Mouse (Mus musculus): Measurements from ENCODE around the gene Sfta2.

The Sfta2 gene

DNA sequence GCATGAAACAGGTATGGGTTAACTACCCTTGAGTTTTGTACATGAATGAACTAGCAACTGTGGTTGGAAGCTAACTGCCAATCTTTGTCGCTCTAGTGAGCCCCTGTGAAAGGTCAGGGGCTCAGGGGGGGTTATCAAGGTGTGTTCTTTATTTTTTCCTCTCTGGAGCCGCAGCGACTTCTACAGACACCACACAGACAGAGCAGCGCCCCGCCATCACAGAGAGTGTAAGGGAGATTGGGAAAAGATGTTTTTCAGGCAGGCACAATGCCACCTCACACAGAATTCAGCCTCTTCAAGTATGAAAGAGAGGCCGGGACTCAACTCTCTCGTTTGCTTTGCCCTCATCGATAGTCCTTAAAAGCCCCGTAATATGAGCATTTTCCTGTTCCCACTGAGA is 9.2 kb upstream of the Sfta2 start:
- DNase-seq (ENCODE audit: low read depth, low spot score), result no peak

DNA sequence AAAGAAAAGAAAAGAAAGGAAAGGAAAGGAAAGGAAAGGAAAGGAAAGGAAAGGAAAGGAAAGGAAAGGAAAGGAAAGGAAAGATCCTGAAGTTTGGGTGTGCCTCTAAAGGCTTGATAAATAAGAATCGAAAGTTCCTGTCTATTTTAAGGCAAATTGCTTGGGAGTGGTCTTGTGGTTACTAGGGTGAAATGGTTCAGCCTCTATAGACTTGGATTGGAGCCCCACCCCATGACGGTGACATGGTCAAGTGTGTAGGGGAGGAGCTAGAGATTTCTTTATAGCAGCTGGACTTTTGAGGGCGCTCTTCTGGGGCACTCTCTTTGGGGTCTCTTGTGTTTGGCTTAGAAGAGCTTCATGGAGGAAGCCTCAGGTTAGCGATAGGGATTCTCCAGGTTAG is 7.6 kb upstream of the Sfta2 start:
- DNase-seq (ENCODE audit: low read depth, low spot score), result no peak

DNA sequence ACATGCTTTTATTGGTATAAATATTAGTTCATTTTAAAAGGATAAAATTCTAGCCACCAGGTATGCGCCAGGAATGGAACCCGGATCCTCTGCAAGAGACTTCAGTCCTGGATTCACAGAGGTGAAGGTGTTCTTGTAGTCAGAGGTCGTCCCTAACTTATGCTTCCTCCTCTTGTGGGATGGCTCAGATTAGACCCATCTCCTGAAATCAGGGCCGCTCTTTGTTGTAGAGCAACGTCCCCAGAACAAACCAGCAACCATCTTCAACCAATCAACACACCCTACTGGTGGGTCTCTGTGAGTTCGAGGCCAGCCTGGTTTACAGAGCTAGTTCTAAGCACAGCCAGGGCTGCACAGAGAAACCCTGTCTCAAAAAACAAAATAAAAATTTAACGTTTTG is 6.9 kb upstream of the Sfta2 start:
- no peak for DNase-seq (ENCODE audit: low read depth, low spot score)

DNA sequence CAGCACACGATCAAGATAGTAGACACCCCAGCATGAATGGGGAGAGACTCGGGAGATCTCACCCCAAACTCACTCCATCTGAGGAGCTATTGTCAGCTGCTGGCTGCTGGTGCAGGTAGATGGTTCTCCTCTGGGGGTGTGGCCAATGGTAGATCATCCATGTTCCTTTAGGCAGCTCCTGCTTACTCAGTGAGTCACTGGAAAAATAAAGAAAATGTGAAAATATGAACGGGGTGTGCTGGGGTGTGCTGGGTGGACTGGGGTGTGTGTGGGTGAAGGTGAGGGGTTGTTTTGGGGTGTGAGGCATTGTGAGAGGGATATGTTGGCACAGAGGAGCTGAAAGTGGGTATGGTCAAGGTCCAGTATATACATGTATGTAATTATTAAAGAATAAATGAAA is 4.0 kb upstream of the Sfta2 start:
- no peak for DNase-seq (ENCODE audit: low read depth, low spot score)

DNA sequence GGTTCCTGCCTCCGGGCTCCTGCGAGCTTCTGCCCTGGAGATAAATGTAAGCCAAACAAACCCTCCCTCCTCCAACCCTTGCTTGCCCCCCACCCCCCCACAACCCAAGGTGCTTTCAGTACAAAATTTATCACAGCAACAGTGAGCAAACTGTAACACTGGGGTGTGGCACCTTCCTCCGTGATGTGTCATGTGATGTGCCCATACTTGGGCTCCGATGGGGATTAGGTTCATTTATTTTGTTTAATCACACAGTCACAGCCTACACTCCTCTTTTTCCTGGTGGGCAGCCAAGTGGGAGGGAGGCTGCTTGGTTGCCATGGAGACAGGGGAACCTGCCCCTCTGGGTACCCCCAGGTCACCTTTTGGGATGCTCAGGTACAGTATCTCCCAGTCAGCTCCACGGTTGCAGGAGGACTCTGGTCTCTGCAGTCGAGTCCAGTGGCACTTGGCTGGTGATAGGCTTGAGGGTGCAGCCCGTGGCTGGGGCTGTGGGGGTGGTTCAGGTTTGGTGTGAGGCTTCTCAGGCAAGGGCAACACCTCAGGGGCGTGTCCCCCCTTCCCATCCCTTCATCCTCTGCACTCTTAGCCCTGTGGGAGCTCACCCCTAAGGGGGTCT is 496 bp downstream of the Sfta2 start:
- DNase-seq (ENCODE audit: low read depth, low spot score), result no peak

DNA sequence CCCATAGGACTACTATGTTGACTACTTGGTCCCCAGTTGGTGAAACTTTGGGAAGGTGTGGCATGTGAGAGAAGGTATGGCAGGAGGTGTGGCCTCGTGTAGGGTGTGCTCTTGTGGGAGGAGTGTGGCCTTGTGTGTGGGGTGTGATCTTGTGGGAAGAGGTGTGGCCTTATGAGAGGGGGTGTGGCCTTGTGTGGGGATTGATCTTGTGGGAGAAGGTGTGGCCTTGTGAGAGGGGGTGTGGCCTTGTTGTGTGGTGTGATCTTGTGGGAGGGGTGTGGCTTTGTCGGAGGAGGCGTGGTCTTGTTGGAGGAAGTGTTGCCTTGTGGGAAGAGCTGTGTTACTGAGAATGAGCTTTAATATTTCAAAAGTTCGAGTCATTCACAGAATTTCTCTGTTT is 15.8 kb downstream of the Sfta2 start:
- no peak for DNase-seq (ENCODE audit: low read depth, low spot score)

DNA sequence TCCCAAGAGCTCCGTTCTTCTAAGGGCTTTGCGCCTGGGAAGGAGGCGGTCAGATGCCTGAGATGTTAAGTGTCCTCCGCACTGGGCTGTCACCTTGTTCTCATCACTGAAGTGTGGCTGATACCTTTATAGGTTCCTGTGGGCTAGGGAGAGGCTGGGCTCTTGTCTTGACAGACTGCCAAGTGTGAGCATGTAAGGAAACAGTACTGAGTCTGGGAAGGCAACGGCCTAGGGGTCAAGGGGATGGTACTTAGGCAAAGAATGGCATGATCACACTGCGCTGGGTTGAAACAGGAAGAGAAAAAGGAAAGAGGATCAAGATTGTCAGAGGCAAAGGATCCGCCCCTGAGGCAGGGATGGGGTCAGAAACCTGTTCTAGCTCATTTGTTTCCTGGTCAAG is 25.2 kb downstream of the Sfta2 start, which contains the start of gene Gm9573:
TSS of gene Gm9573 (minus strand) at position 101 of the 400 bp plus-strand sequence.
- no peak for DNase-seq (ENCODE audit: low read depth, low spot score)

DNA sequence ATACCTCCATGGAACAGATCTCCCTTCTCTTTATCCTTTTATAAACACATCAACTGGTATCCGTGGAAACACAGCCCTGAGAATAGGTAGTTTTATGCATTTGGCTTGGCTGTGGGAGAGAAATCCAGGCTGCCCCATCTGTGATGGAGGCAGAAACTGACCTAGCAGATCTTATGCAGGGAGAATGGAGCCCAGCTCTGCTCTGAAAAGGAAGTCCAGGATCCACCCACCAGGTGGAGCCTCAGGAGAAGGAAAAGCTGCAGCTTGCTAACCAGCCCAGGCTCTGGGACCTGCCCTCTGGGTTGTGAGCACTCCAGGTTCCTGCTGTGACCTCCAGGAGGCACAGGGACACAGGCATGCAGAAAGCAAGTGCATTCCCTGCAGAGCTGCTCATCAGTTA is 32.6 kb downstream of the Sfta2 start:
- DNase-seq (ENCODE audit: low read depth, low spot score), result no peak

DNA sequence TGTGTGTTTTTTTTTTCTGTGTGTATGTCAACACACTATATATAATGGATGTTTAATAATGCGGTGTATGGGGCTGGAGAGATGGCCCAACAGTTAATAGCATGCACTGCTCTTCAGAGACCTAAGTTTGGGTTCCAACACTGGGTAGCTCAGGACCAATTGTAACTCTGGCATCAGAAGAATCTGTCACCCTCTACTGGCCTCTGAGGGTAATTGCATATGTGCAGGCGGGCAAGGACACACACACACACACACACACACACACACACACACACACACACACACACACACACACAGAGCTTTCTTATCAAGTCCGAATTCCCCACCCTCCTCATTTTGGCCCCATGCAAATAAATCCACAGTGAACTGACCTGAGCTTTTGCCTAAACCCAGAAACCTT is 33.9 kb downstream of the Sfta2 start:
- no peak for DNase-seq (ENCODE audit: low read depth, low spot score)

DNA sequence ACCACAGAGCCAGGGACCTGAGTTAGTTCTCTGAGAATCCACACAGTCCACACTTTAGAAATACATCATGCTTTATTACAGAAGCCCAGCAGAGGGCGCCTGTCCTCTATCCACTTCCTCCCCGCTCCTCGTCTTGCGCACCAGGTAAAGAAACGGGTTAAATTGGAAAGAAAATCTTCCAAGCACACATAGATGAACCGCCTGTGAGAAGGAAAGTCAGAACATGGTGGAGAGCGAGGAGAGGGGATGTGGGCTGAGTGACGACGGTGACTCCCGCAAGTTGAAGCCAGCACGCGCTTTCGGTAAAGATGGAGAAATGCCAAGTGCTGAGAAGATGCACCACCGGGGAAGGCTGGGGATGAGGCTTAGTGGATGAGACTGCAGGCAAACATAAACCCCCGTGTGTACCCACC is 34.4 kb downstream of the Sfta2 start:
- DNase-seq (ENCODE audit: low read depth, low spot score), result peak; percentile 42

DNA sequence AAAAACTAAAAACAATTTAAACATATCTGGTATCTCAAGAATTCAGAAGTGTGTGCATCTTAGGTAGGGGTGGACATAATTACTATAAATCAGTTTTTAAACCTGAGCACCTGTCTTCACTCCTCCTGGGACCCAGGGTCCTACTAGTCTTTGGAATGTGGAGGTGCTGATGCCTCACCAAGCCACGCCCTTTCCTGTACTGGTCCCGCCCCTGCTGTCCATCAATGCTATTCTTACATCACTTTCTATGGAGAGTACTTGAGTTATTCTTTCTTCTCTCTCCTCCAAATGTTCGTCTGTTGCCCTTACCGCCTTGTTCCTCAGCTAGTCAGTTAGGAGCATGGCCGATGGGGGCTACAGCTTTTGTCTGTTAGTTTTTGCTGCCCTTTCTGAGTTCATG is 35.0 kb downstream of the Sfta2 start:
- no peak for DNase-seq (ENCODE audit: low read depth, low spot score)

DNA sequence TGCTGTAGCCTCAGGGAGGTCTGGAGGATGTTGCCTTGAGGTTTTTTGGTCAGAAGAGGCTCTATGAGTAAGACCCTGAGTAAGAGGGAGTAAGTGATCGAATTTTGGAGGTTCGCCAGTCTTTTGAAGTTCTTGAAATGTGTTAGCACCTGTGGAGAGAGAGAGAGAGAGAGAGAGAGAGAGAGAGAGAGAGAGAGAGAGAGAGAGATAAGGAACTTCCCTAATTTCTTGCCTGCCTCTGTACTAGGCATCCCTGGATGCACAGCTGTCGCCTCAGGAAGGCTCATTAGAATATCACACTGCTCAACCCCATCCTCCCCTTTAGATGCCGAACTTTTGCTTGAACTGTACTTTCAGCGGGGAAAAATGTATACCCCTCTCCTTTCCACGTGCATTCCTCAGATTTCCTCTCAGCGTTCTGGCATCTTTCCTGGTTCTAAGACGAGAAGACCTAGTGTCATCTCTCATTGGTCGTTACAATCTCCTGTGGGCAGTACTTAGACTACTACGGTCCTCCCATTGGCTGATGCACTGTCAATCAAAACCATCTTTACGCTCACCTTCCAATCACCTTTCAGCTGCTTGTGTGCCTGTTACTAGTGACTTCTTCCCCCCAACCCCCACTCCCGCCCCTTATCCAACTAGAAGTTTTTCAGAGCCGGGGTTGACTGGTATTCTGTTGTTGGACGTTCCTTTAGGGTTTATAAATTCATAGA is 37.3 kb downstream of the Sfta2 start:
- DNase-seq (ENCODE audit: low read depth, low spot score), result peak; percentile 66

DNA sequence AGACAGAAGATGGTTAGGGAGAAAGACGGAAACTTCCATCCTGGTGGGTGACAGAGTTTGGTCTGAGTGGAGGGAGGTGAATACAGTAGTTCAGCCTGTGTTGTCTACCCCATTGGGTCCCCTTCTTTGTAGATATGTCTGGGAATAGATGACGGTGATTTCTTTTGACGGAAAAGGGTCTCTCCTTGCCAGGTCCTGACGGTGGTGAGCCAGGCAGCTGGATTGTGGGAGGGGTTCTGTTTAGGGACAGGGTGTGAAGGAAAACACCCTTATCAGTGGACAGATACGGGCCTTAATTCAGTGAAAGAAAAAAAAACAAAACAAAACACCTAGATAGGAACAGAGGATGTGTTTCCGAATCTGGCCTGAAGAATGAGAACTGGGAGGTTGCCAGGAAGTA is 38.0 kb downstream of the Sfta2 start:
- DNase-seq (ENCODE audit: low read depth, low spot score), result no peak

DNA sequence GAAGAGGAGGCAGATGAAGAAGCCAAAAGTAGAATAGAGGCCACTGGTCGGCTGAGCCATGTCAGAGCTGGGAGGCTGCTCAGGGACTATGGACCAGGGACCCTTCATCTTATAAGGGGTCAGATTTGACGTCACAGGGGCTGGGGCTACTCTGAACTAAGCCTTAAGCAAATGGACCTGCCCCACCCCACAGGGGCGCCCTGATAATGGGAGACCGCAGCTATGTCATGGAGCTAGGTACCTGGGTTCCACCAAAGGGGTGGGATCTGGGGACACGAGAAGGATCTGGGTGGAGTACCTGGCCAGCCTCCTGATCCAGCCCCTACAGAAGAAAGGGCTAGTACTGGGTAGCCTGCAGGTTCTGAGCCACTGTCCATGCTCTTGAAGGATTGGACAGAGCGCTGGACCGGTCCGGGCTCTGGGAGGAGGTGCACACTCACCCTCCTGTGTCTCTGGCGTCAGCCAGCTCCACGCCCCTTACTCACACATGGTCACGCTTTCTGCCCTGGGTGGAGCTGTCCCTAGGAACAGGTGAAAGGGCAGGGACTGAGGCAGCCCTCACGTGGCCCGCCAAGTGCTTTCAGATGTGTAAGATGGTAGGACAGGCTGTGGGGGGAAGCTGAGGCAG is 42.4 kb downstream of the Sfta2 start, which contains the start of gene Mucl3:
TSS of gene Mucl3 (minus strand) at position 87 of the 628 bp plus-strand sequence.
- DNase-seq (ENCODE audit: low read depth, low spot score), result no peak

DNA sequence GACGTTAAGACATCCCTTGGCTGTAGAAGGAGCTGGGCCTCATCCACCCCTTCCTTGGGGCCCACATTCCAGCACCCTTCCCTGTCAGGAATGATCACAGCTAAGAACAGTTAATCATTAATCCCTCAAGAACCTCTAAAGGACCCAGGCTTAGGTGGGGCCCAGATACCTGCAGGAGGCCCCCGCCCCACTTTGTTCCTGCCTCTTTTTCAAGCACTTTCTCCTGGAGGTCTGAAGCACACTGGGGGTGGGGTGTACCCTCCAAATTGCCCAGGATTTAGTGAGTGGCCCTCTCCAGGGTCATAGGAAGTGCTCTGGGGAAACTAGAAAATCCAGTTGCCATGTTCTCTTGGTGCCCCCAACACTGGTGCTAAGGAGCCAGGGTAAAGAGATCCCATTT is 48.1 kb downstream of the Sfta2 start:
- DNase-seq (ENCODE audit: low read depth, low spot score), result no peak

DNA sequence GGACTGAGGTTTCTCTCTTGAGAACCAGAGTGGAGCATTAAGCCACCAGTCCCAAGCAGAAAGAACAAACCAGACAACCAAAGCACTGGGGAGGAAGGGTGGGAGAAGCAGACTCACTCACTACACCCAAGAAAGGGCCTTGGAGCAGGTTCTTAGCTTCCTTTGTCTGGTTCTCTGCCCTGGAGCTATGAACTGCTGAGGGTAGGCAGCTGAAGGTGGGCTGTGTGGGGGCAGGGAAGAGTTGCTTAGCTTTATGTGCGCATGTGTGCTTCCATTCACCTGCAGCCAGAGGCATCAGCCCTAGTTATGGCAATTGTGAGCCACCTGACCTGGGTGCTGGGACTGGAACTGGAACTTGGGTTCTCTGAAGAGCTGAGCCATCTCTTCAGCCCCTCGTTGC is 51.7 kb downstream of the Sfta2 start:
- DNase-seq (ENCODE audit: low read depth, low spot score), result no peak

DNA sequence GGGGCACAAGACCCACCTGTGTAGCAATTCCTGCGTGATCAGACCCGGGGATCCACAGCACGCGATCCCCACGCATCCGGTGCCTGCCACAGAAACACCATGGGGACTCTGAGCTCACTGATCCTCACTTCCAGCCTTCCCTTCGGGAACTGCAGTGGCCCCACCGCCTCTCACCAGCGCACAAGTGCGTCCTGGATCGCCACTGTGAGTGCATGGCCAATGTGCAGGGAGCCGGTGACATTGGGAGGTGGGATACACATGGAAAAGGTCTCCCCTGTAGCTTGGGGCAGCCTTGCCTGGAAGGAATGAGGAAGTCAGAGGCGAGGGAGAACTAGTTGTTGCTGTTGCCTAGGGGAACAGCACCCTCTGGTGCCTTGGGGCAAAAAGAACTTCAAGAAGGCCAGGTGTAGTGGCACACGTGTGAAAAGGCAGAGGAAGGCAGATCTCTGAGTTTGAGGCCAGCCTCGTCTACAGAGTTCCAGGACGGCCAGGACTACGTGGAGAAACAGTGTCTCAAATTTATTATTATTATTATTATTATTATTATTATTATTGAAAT is 64.7 kb downstream of the Sfta2 start:
- no peak for DNase-seq (ENCODE audit: low read depth, low spot score)

DNA sequence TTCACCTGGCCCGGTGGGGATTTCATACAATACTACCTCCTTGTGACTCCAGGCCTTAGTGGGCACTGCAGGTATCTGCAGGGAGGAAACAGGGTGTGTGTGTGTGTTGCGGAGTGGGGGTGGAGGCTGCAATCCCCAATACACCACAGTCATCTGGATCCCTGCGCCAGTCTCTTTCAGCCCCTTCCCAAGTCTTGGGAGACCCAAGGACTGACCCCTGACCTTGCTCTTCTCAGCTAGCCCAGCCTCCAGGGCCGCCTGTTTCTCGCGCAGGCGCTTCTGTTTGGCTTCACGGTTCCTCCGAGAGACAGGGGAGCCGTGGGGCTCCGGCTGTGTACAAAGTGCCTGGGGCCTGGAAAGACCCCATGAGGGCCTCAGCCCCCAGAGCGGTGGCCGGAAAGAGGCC is 65.5 kb downstream of the Sfta2 start:
- no peak for DNase-seq (ENCODE audit: low read depth, low spot score)

DNA sequence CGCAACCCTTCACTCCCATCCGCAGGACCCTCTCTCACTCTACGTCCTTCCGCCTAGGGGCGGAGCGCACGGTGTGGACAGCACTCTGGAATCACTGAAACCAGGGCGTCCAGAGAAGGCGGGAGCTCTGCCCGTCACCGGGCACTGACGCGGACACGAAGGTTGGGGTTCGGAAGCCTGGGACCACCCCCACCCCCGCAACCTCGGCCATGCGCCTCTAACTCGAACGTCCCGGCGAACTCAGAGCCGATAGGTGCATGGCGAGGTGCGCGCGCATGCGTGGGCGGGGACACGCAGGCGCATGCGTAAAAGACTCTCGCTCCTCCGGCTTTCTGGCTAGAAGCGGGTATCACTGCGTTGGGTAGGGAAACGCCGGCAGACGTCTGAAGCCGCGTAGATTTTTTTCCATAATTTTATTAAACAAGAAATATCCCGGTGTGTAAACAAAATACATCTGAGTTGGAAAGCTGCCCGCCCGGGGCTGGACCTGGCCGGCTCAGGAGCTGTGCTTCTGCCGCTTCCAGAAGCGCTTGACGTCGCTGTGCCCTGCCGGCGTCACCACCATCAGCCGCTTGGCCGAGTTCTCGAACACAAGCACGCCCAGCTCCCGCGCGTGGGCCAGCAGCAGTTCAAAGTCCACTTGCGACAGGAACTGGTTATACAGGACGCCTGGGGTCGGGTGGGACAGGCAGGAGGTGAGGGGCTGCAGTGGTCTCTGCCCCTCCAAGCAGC is 66.2 kb downstream of the Sfta2 start, which contains the start of gene Vars2:
TSS of gene Vars2 (minus strand) at position 259 of the 732 bp plus-strand sequence.
- peak; percentile 94 for DNase-seq (ENCODE audit: low read depth, low spot score)

DNA sequence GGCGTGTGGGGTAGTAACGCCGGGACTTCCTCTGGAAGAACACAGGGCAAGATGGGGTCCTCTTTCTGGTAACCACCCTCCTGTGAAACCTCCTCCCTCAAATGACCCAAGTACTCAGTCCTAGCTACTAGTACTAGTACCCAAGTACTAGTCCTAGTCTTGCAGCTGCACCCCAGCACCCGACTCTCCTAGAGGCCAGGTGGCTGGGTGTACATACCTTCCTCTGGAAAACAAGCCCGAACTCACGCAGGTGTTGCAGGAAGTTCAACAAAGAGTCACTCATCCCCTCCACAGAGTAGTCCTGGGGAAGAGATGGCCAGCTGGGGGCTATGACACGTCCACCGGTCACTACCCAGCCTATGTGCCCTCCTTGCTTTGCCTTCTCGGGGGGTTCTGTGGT is 68.4 kb downstream of the Sfta2 start:
- no peak for DNase-seq (ENCODE audit: low read depth, low spot score)

DNA sequence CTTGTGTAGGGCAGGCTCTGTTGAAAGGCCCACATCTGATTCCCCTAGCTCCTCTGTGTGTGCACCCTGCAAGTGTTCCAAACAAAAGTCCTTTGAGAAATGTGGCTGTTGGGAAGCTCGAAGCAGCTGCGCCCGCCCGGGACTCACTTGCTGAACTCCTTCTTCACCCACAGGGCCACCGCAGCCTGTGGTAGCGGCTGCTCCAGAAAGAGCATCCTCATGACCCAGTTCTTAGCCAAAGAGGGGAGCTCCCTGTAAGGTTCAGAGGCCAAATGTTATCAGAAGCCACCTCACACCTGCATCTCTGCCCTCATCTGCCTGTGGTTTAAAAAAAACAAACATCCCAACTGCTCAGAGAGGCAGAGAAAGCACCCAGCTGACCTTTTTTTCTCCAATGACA is 70.5 kb downstream of the Sfta2 start:
- DNase-seq (ENCODE audit: low read depth, low spot score), result no peak

DNA sequence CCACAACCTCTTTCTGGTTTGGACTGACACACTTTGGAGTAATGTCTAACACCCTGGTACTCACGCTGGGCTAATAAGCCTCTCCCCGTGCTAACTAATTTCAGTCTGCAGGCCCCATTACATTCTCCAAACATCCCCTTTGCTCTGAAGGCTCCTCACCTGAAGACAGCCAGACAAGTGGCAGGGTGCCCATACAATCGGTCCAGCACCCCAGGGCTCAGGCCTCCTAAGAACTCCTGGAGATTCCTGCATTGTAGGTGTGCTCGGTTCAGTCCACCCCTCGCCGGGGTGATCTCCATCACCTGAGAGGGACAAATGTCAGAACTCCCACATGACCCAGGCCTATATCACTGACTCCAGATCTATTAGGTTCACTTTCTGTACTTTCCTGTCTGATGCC is 71.2 kb downstream of the Sfta2 start:
- no peak for DNase-seq (ENCODE audit: low read depth, low spot score)

Data from skeletal muscle tissue, adult 2 months (tissue).